Mouse (Mus musculus): Measurements from ENCODE around the gene Olfm4.

- TF ChIP-seq CTCF (IDR thresholded peaks at IDR 0.05; ENCODE audit: low read depth, low read length) (no peak), POLR2A (IDR thresholded peaks at IDR 0.05; ENCODE audit: borderline replicate concordance, low read depth, low read length) (no peak)
Measured at GRCm38 (mm10) chr14:80010426-80010825, 26.5 kb downstream of the Olfm4 start.
